Mouse (Mus musculus) forebrain, embryonic 12.5 days (tissue): ENCODE results near the gene Ms4a3. TPM values are rescaled to one million over a fixed set of nuclear protein-coding genes. Genes with fewer than 3 reads are reported as not detected.

Source experiments
- polyA plus RNA-seq: library from polyadenylated mRNA; unstranded; fragments of >200 nt; fragmentation: Nextera tagmentation; extraction: Ambion mirVana; gene quantifications from 2 replicates; pipeline ENCODE4 v1.2.1, GENCODE M21; 2016

Ms4a3 gene
- polyA plus RNA-seq, 1 experiment from 2014 or later = not detected

Other genes starting within 250 kb of the Ms4a3 start
- not detected in 2 replicates for gene Ms4a4c, start 236.1 kb downstream of the Ms4a3 start, polyA plus RNA-seq
- not detected in 2 replicates for gene Ms4a4b, start 197.3 kb downstream of the Ms4a3 start, polyA plus RNA-seq
- 1.6 and 1.8 TPM in 2 replicates for gene Ms4a6c, start 171.5 kb downstream of the Ms4a3 start, polyA plus RNA-seq
- gene Gm8369, start 154.9 kb downstream of the Ms4a3 start, polyA plus RNA-seq = not detected in 2 replicates
- 1.6 and 2.1 TPM in 2 replicates for gene Ms4a6b, start 124.3 kb downstream of the Ms4a3 start, polyA plus RNA-seq
- gene Ms4a4d, start 104.0 kb downstream of the Ms4a3 start, polyA plus RNA-seq = not detected in 2 replicates
- gene Ms4a6d, start 36.0 kb downstream of the Ms4a3 start, polyA plus RNA-seq = 1.4 and 1.7 TPM in 2 replicates
- gene Ms4a2, start 17.1 kb downstream of the Ms4a3 start, polyA plus RNA-seq = not detected in 2 replicates
- gene Oosp2, start 19.7 kb upstream of the Ms4a3 start, polyA plus RNA-seq = not detected in 2 replicates
- not detected in 2 replicates for gene Oosp1, start 50.3 kb upstream of the Ms4a3 start, polyA plus RNA-seq
- not detected in 2 replicates for gene Oosp3, start 56.2 kb upstream of the Ms4a3 start, polyA plus RNA-seq
- gene Gif, start 106.7 kb upstream of the Ms4a3 start, polyA plus RNA-seq = not detected in 2 replicates
- gene Mrpl16, start 129.5 kb upstream of the Ms4a3 start, polyA plus RNA-seq = 43.6 and 49.0 TPM in 2 replicates
- 7.5 and 8.1 TPM in 2 replicates for gene Stx3, start 178.6 kb upstream of the Ms4a3 start, polyA plus RNA-seq
- gene Olfr1417, start 198.4 kb upstream of the Ms4a3 start, polyA plus RNA-seq = not detected in 2 replicates
- not detected in 2 replicates for gene Olfr1418, start 220.2 kb upstream of the Ms4a3 start, polyA plus RNA-seq
- not detected in 2 replicates for gene Olfr1419, start 234.3 kb upstream of the Ms4a3 start, polyA plus RNA-seq
- 0.06 TPM in 1 of 2 replicates, not detected in the other for gene Olfr1420, start 245.7 kb upstream of the Ms4a3 start, polyA plus RNA-seq